Mouse (Mus musculus): Measurements from ENCODE around the gene Sh3bp2. TPM values are rescaled to one million over a fixed set of nuclear protein-coding genes. Genes with fewer than 3 reads are reported as not detected.
"Not testable (repeated sequence)": the region's sequence is repeated elsewhere in the genome, so short reads cannot be mapped to it uniquely, and the experiment has no call there.

The Sh3bp2 gene
- polyA plus RNA-seq, 1 experiment from 2014 or later: 13.9 TPM

DNA sequence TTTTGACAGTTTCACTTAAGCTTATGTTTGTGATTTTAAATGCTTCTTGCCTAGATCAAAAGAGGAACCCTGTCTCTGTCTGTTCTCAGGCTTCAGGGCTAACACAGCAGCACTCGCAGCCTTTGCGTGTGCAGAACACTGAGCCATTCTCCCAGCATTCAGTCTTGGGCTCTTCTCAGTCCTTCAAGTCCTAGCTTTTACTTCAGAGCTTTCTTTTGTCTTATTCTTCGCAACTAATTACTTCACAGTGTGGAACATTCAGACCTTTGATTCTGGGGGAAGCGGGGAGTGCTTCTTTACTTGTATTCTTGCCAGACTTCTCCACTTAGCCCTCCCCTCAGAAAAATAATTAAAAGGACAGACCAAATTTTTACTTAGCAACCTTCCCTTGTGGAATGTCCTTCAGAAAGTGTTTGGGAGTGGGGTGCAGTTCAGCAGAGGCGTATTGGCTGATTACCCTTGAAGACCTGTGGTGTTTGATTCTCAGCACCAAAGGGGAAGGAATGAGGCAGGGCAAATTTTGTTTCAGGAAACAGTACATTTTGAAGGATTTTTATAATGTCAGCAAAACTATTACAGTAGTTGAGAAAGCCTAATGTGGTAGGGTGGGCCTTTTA, 65.9 kb downstream of the Sh3bp2 start:
- H3K9ac ChIP-seq: no peak overlapping the region
- no peak overlapping the region for H3K27ac ChIP-seq
- H3K4me3 ChIP-seq: no peak overlapping the region
- H3K4me1 ChIP-seq: peaks cover 18% of the 10 kb centered on the region
- WGBS: 52% methylated on average over 5 of the region's 5 CpGs
- peaks cover 17% of the 10 kb centered on the region for H3K36me3 ChIP-seq
- no peak overlapping the region for H3K4me2 ChIP-seq
- H3K9me3 ChIP-seq: no peaks in the 10 kb centered on the region
- no peaks in the 10 kb centered on the region for H3K27me3 ChIP-seq
- no peak for ATAC-seq (ENCODE audit: insufficient number of reproducible peaks, insufficient read depth, low FRiP score, low TSS enrichment, low read depth)

DNA sequence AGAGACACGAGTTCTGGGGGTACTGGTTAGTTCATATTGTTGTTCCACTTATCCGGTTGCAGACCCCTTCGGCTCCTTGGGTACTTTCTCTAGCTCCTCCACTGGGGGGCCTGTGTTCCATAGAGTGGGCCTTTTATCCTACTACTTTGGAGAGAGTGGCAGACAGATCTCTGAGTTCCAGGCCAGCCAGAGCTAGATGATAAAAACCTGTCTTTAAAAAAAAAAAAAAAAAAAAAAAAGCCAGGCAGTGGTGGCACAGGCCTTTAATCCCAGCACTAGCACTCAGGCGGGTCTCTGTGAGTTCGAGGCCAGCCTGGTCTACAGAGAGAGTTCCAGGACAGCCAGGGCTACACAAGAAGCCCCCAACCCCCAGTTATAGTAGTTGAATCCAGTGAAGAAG, 66.6 kb downstream of the Sh3bp2 start:
- ATAC-seq (ENCODE audit: insufficient number of reproducible peaks, insufficient read depth, low FRiP score, low TSS enrichment, low read depth); H3K9ac ChIP-seq; H3K9me3 ChIP-seq; H3K4me3 ChIP-seq; H3K27ac ChIP-seq; H3K27me3 ChIP-seq; H3K4me2 ChIP-seq: not testable (repeated sequence)
- H3K4me1 ChIP-seq: peaks cover 13% of the 10 kb centered on the region
- 83% methylated on average over 5 of the region's 5 CpGs for WGBS
- H3K36me3 ChIP-seq: peaks cover 17% of the 10 kb centered on the region

DNA sequence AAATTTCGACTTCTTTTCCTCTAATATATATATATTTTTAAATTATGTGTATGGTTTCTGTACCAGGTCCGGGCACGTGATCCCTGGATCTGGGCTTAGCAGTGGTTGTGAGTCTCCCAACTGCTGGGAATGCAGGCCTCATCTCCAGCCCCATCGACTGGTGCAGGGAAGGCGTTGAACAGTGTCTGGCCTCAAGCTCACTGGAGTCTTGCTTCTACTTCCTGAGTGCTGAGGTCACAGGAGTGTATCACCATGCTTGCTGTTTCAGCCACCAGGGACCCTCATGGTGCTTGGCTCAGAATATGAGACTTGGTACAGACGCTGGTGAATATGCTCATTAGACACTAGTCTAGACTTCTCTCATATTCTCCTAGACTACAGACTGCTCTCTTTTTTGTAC, 67.0 kb downstream of the Sh3bp2 start:
- Histone ChIP-seq H3K9me3 (no peaks in the 10 kb centered on the region), H3K4me1 (peaks cover 13% of the 10 kb centered on the region), H3K4me2 (no peak overlapping the region), H3K27ac (no peak overlapping the region), H3K36me3 (peaks cover 19% of the 10 kb centered on the region), H3K27me3 (no peaks in the 10 kb centered on the region), H3K4me3 (no peak overlapping the region), H3K9ac (no peak overlapping the region)
- WGBS: 93% methylated on average over 6 of the region's 6 CpGs
- no peak for ATAC-seq (ENCODE audit: insufficient number of reproducible peaks, insufficient read depth, low FRiP score, low TSS enrichment, low read depth)

DNA sequence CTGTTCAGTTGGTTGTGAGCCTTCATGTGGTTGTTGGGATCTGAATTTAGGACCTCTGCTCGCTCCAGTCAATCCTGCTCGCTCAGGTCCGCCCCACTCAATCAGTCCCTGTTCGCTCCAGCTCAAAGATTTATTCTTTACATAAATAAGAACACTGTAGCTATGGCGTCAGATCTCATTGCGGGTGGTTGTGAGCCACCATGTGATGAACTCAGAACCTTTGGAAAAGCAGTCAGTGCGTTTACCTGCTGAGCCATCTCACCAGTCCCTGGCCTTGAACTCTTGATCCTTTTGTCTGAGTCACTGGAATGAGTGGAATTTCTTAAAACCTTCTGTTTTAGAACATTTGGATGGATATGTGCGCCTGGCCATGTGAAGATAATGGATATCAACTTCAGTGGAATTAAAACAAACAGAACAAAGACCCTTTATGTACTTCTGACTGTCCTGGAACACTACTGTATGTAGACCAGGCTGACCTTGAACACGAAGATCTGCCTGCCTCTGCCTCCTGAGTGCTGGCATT, 67.6 kb downstream of the Sh3bp2 start:
- Histone ChIP-seq H3K4me2 (no peak overlapping the region), H3K4me1 (peaks cover 13% of the 10 kb centered on the region), H3K9me3 (no peaks in the 10 kb centered on the region), H3K27me3 (no peaks in the 10 kb centered on the region), H3K9ac (no peak overlapping the region), H3K36me3 (peaks cover 24% of the 10 kb centered on the region), H3K4me3 (no peak overlapping the region), H3K27ac (no peak overlapping the region)
- WGBS: 96% methylated on average over 9 of the region's 9 CpGs
- no peak for ATAC-seq (ENCODE audit: insufficient number of reproducible peaks, insufficient read depth, low FRiP score, low TSS enrichment, low read depth)

DNA sequence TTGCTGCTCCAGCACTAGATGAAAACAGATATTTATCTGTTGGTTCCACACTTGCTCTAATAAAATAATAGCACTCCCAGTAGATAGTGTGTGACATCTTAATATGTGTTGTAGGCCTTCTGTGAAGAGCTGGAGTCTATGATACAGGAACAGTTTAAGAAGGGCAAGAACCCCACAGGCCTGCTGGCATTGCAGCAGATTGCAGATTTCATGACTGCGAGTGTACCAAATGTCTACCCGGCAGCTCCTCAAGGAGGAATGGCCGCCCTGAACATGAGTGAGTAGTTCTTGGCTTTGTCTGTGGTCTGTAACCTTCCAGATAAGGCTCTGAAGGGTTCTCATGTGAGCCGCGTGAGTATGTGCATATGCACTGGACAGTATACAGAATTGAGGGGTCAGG, 78.9 kb downstream of the Sh3bp2 start:
- H3K27ac ChIP-seq: no peak overlapping the region
- no peaks in the 10 kb centered on the region for H3K4me1 ChIP-seq
- no peak overlapping the region for H3K4me2 ChIP-seq
- H3K27me3 ChIP-seq: no peaks in the 10 kb centered on the region
- ATAC-seq (ENCODE audit: insufficient number of reproducible peaks, insufficient read depth, low FRiP score, low TSS enrichment, low read depth): no peak
- WGBS: 92% methylated on average over 5 of the region's 5 CpGs
- H3K9ac ChIP-seq: no peak overlapping the region
- no peak overlapping the region for H3K4me3 ChIP-seq
- no peaks in the 10 kb centered on the region for H3K9me3 ChIP-seq
- H3K36me3 ChIP-seq: peaks cover 63% of the 10 kb centered on the region

DNA sequence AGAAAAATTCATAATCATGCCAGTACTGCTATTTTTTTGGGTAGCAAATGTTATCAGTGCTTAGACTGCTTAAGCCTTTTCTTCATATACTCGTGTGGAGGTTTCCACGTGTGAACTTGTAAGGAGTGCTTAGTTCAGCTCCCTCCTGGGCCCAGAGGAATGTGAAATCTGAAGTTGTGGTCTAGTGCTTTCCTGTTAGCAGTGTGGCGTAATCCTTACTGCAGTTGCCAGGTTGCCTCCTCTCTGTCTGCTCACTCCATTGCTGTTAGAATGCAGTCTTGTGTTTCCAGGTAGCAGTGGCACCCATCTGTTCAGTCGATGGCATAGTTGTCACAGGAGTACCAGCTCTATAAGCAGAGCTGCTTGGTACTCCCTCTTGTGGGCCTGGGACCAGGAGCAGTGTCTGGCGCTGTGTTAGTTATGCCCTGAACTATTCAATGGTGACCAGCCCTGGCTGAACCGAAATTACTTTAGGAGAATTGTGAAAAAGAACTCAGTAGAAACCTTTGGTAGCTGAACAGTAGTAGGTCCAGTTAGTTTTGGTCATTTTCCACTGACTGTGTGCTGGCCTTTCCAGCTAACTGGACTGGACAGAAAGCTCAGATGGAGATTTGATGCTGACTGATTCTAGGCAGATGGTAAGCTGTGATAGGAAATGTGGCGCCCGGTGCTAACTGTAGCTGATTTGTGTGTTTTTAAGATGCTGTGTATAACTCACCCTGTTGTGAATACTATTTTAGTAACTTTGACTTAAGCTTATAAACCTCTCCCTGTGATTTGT, 81.7 kb downstream of the Sh3bp2 start:
- Histone ChIP-seq H3K27me3 (no peaks in the 10 kb centered on the region), H3K4me1 (no peaks in the 10 kb centered on the region), H3K27ac (no peak overlapping the region), H3K4me2 (no peak overlapping the region), H3K9ac (no peak overlapping the region), H3K36me3 (peaks cover 68% of the 10 kb centered on the region), H3K9me3 (no peaks in the 10 kb centered on the region), H3K4me3 (no peak overlapping the region)
- no peak for ATAC-seq (ENCODE audit: insufficient number of reproducible peaks, insufficient read depth, low FRiP score, low TSS enrichment, low read depth)
- 84% methylated on average over 8 of the region's 8 CpGs for WGBS

DNA sequence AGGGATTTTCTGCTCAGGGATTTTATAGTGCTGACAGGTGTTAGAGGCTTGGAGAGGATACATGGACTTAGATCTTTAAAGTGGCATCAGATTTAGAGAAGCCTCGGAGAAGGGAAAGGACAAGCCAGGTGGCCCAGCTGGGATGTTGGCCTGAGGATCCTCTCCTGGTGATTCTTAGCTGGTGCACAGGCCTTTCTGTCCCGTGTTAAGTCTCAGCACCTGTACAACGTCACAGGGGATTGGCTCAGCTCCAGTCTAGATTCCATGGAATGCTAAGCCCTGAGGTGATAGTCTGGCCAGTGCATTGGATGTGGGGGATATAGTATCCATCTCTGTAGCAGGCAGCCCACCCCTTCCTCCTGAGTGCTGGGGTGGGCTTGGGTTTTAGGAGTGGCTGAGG, 82.6 kb downstream of the Sh3bp2 start:
- ATAC-seq (ENCODE audit: insufficient number of reproducible peaks, insufficient read depth, low FRiP score, low TSS enrichment, low read depth): no peak
- WGBS: 57% methylated on average over 3 of the region's 3 CpGs
- Histone ChIP-seq H3K36me3 (peaks cover 65% of the 10 kb centered on the region), H3K9me3 (no peaks in the 10 kb centered on the region), H3K4me2 (no peak overlapping the region), H3K27me3 (no peaks in the 10 kb centered on the region), H3K9ac (no peak overlapping the region), H3K4me3 (no peak overlapping the region), H3K4me1 (no peaks in the 10 kb centered on the region), H3K27ac (no peak overlapping the region; the same call in 1 of the 2 replicates)

DNA sequence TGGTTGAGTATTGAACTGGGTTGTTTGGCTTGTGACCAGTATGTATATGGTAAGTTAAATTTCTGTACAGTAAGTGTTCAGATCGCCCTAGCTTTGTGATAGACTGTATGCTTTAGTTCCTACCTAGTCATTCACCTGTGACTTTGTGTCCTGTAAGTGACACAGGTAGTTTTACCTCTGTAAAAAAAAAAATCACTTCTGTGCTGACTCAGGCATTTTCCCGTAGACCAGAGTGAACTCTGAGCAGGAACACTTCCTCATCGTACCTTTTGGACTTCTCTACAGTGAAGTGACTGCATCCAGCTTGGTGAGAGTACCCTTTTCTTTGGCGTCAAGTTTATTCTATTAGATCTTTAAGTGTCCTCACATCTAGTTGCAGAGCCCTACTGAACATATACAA, 84.3 kb downstream of the Sh3bp2 start:
- Histone ChIP-seq H3K27me3 (no peaks in the 10 kb centered on the region), H3K27ac (no peak overlapping the region), H3K4me1 (no peaks in the 10 kb centered on the region), H3K9ac (no peak overlapping the region), H3K36me3 (peaks cover 75% of the 10 kb centered on the region), H3K4me2 (no peak overlapping the region), H3K4me3 (no peak overlapping the region), H3K9me3 (no peaks in the 10 kb centered on the region)
- no peak for ATAC-seq (ENCODE audit: insufficient number of reproducible peaks, insufficient read depth, low FRiP score, low TSS enrichment, low read depth)
- WGBS: 88% methylated on average over 4 of the region's 4 CpGs

Small RNA genes within 50 kb of the gene (microRNA-seq; reads per million reads assigned to microRNA genes)
- gene Mir7036b: 0.92 reads per million

Other genes with a start within 250 kb of the Sh3bp2 start
- 1.8 and 2.4 TPM in 2 replicates for gene Zfyve28, start 237.4 kb upstream of the Sh3bp2 start, polyA plus RNA-seq (2015; fragmentation: Nextera tagmentation; extraction: Ambion mirVana)
- not detected in 2 replicates for gene Cfap99, start 237.2 kb upstream of the Sh3bp2 start, polyA plus RNA-seq (2015; fragmentation: Nextera tagmentation; extraction: Ambion mirVana)
- gene Rnf4, start 189.5 kb upstream of the Sh3bp2 start, polyA plus RNA-seq (2015; fragmentation: Nextera tagmentation; extraction: Ambion mirVana): 157 and 170 TPM in 2 replicates
- 17.7 and 19.7 TPM in 2 replicates for gene Fam193a, start 155.9 kb upstream of the Sh3bp2 start, polyA plus RNA-seq (2015; fragmentation: Nextera tagmentation; extraction: Ambion mirVana)
- 24.6 and 25.2 TPM in 2 replicates for gene Tnip2, start 11.8 kb upstream of the Sh3bp2 start, polyA plus RNA-seq (2015; fragmentation: Nextera tagmentation; extraction: Ambion mirVana)
- gene Add1, start 47.8 kb downstream of the Sh3bp2 start, polyA plus RNA-seq (2015; fragmentation: Nextera tagmentation; extraction: Ambion mirVana): 196 and 208 TPM in 2 replicates
- gene Mfsd10, start 111.4 kb downstream of the Sh3bp2 start, polyA plus RNA-seq (2015; fragmentation: Nextera tagmentation; extraction: Ambion mirVana): 129 and 146 TPM in 2 replicates
- 29.4 and 32.5 TPM in 2 replicates for gene Nop14, start 134.3 kb downstream of the Sh3bp2 start, polyA plus RNA-seq (2015; fragmentation: Nextera tagmentation; extraction: Ambion mirVana)
- gene Grk4, start 134.5 kb downstream of the Sh3bp2 start, polyA plus RNA-seq (2015; fragmentation: Nextera tagmentation; extraction: Ambion mirVana): 4.1 and 5.0 TPM in 2 replicates
- gene Htt, start 235.9 kb downstream of the Sh3bp2 start, polyA plus RNA-seq (2015; fragmentation: Nextera tagmentation; extraction: Ambion mirVana): 15.5 and 15.6 TPM in 2 replicates

All from embryonic facial prominence, embryonic 13.5 days (tissue).